Mouse (Mus musculus) kidney, embryonic 14.5 days (tissue): ENCODE measurements at regions not wholly inside any gene's neighbourhood (a gene's known extent, or its start where the extent isn't known, plus 50 kb on each side); places are given as distances from the start of the nearest gene placed in this dataset.
A peak's percentile ranks its signal among the peaks of the same experiment; 100 is the strongest.

Source experiments
- ATAC-seq: fragments of 200-750 bp; cut with Nextera tagmentation; 2 replicates; pipeline ENCODE4 v1.8.0; 2017; ENCODE audit warnings: moderate number of reproducible peaks, mild to moderate bottlenecking, moderate TSS enrichment, moderate library complexity; ENCODE audit not compliant: low FRiP score, low TSS enrichment
- H3K27ac ChIP-seq: fragments of 300-500 bp; sonication (generic); 2 replicates; pipeline ENCODE4 v1.5.1; 2014; ENCODE audit warnings: low read depth, mild to moderate bottlenecking, low read length, moderate library complexity, mixed read lengths
- H3K27me3 ChIP-seq: fragments of 300-500 bp; sonication (generic); 2 replicates; pipeline ENCODE4 v1.6.1; 2014; ENCODE audit warnings: mild to moderate bottlenecking, low read length; ENCODE audit not compliant: control insufficient read depth, insufficient read depth
- H3K36me3 ChIP-seq: fragments of 300-500 bp; sonication (generic); 2 replicates; pipeline ENCODE4 v1.6.1; 2014; ENCODE audit warnings: low read length, mixed read lengths; ENCODE audit not compliant: control insufficient read depth, insufficient read depth
- H3K4me1 ChIP-seq: fragments of 300-500 bp; sonication (generic); 2 replicates; pipeline ENCODE4 v1.6.1; 2014; ENCODE audit warnings: low read length, mixed read lengths; ENCODE audit not compliant: control insufficient read depth, insufficient read depth
- H3K4me2 ChIP-seq: fragments of 300-500 bp; sonication (generic); replicated peaks from 2 replicates; pipeline ENCODE4 v1.6.1; 2014; ENCODE audit warnings: low read depth, mild to moderate bottlenecking, low read length
- H3K4me3 ChIP-seq: fragments of 300-500 bp; sonication (generic); 2 replicates; pipeline ENCODE4 v1.5.1; 2014; ENCODE audit warnings: mild to moderate bottlenecking, low read length
- H3K9ac ChIP-seq: fragments of 300-500 bp; sonication (generic); 2 replicates; pipeline ENCODE4 v1.6.1; 2014; ENCODE audit warnings: low read depth, mild to moderate bottlenecking, low read length, moderate library complexity
- H3K9me3 ChIP-seq: fragments of 300-500 bp; sonication (generic); 2 replicates; pipeline ENCODE4 v1.6.1; 2016; ENCODE audit warnings: low read length; ENCODE audit not compliant: control insufficient read depth
- WGBS: fragments of 180-500 bp; shearing (Covaris S2); extraction: QIAGEN DNeasy Blood & Tissue Kit; methylation state at CpG from one replicate; pipeline ENCODE4 v1.1.7; 2014; 5-methylcytosine and 5-hydroxymethylcytosine counted together

DNA sequence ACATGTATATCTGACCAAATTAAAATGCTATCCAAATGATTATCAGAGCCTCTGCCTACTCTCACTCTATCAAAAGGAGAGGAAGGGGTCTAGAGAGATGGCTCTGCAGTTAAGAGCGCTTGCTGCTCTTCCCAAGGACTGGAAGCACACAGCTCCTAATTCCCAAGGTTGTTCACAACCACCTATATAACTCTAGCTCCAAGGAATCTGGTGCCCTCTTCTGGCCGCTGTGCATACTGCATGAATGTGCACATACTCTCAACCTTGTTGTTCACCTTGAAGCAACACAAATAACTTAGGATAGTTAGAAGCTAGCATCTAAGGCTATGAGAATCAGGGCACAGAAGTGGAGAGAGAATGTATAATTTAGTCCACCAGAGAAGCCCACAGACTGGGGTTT lies 86.6 kb upstream of the Paip1 start:
- Histone ChIP-seq H3K9ac (no peak overlapping the region), H3K27me3 (no peaks in the 10 kb centered on the region), H3K4me1 (no peaks in the 10 kb centered on the region), H3K9me3 (no peaks in the 10 kb centered on the region), H3K27ac (no peak overlapping the region), H3K36me3 (peaks cover 2% of the 10 kb centered on the region; the same call in 1 of the 2 replicates), H3K4me2 (no peak overlapping the region), H3K4me3 (no peak overlapping the region)
- WGBS = 32% methylated on average over 2 of the region's 2 CpGs
- peak; percentile 55; the same call in 1 of the 2 replicates for ATAC-seq

DNA sequence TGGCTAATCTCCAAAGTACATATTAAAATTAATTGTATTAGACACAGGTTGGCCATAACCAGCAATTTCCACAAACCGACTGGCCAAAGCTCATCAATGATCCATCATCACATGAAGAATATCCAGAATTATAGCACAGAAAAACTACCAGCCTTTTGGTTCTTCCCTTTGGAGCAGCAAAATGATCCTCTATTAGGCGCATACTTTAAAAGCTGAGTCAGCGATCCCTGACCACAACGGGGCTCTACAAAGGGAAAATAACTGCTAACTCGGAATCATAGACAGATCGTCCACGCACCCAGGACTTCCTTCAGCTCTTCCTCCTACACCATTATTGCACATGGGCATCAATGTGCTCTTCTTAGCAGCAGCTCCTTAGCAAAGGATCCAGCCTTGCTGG lies 85.6 kb upstream of the Paip1 start:
- WGBS = 93% methylated on average over 7 of the region's 7 CpGs
- no peaks in the 10 kb centered on the region for H3K4me1 ChIP-seq
- no peak for ATAC-seq
- peaks cover 2% of the 10 kb centered on the region; the same call in 1 of the 2 replicates for H3K36me3 ChIP-seq
- no peak overlapping the region for H3K4me3 ChIP-seq
- H3K4me2 ChIP-seq = no peak overlapping the region
- no peaks in the 10 kb centered on the region for H3K27me3 ChIP-seq
- no peak overlapping the region for H3K9ac ChIP-seq
- H3K27ac ChIP-seq = no peak overlapping the region
- H3K9me3 ChIP-seq = no peaks in the 10 kb centered on the region

GRCm38 (mm10) chr13:119347988-119348387 lies 80.4 kb upstream of the Paip1 start:
- H3K9me3 ChIP-seq = no peaks in the 10 kb centered on the region
- 96% methylated on average over 3 of the region's 3 CpGs for WGBS

DNA sequence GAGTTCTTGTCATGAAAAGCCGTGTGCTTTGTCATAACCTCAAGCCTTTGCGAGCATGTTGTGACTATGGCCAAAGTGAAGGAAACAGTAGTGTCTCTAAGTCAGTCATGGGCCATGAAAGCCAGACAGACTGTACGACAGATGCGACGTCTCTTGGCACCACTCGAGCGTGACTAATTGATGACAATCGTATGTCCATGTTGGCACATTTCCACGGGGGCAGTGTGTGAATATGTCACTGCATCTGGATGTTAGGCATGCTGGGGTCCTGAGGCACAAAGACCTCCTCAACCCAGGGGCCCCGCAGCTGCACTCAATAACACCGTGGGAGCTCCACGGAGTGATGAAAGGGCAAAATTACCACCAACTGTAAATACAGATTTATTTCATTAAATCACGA lies 77.1 kb upstream of the Paip1 start:
- Histone ChIP-seq H3K27me3 (no peaks in the 10 kb centered on the region), H3K4me3 (no peak overlapping the region), H3K36me3 (peaks cover 21% of the 10 kb centered on the region), H3K4me1 (no peaks in the 10 kb centered on the region), H3K9me3 (no peaks in the 10 kb centered on the region), H3K9ac (no peak overlapping the region), H3K27ac (no peak overlapping the region), H3K4me2 (no peak overlapping the region)
- ATAC-seq = peak; percentile 92
- WGBS = 48% methylated on average over 13 of the region's 13 CpGs

More at GRCm38 (mm10) chr13:119347988-119348387, 80.4 kb upstream of the Paip1 start:
- Histone ChIP-seq H3K9ac (no peak overlapping the region), H3K36me3 (peaks cover 3% of the 10 kb centered on the region; the same call in 1 of the 2 replicates), H3K4me3 (no peak overlapping the region), H3K4me1 (no peaks in the 10 kb centered on the region), H3K4me2 (no peak overlapping the region), H3K27me3 (no peaks in the 10 kb centered on the region), H3K27ac (no peak overlapping the region)
- no peak for ATAC-seq

- ATAC-seq = no peak
- Histone ChIP-seq H3K4me2 (no peak overlapping the region), H3K27ac (no peak overlapping the region), H3K4me3 (no peak overlapping the region), H3K9ac (no peak overlapping the region), H3K4me1 (no peaks in the 10 kb centered on the region), H3K36me3 (peaks cover 31% of the 10 kb centered on the region), H3K27me3 (no peaks in the 10 kb centered on the region), H3K9me3 (no peaks in the 10 kb centered on the region)
- 72% methylated on average over 3 of the region's 3 CpGs for WGBS
Measured at GRCm38 (mm10) chr13:119358696-119359095, 69.7 kb upstream of the Paip1 start.

DNA sequence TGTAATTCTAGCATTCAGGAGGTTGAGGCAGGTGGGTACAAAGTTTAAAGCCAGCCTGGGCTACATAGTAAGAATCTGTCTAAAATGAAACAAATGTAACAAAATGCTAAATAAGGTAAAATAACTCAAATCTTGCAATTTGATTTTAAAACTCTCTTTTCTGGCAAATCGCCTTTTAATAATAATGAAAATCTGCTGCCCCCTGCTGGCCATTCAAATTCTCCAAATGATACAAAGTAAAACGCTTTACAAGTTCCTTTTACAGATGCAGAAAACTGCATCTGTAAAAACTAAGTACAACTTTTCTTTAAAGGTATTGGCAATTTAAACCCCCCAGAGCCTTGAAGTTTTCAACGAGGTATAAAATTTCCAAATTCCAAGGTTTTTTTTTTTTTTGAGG lies 65.0 kb upstream of the Paip1 start:
- H3K4me2 ChIP-seq = no peak overlapping the region
- H3K9me3 ChIP-seq = no peaks in the 10 kb centered on the region
- H3K9ac ChIP-seq = no peak overlapping the region
- no peaks in the 10 kb centered on the region for H3K4me1 ChIP-seq
- no peak overlapping the region for H3K27ac ChIP-seq
- no peak overlapping the region for H3K4me3 ChIP-seq
- no peaks in the 10 kb centered on the region for H3K27me3 ChIP-seq
- no peak for ATAC-seq
- peaks cover 18% of the 10 kb centered on the region for H3K36me3 ChIP-seq
- 60% methylated on average over 3 of the region's 3 CpGs for WGBS

DNA sequence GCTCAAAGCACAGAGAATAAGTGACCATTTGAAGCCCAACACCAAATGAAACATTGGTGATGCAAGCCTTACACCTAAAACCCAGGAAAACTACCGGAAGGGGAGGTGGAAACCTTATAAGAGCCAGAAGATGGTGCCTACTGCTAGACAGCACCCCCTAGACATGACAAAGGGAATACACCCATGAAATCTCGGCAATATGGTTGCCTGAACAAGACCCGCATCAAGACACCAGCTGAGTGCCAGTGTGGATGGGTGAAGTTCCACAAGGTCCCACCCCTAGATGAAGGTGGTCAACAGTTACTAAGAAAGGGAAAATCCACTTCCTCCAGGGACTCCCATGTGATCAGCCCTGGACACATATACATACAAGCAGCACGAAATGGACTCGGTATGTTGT lies 64.2 kb upstream of the Paip1 start:
- ATAC-seq = 0 out of 2 replicates have a peak, but pooled peaks have one; percentile 28
- H3K4me1 ChIP-seq = no peaks in the 10 kb centered on the region
- H3K4me2 ChIP-seq = no peak overlapping the region
- H3K27me3 ChIP-seq = no peaks in the 10 kb centered on the region
- WGBS = 93% methylated on average over 5 of the region's 5 CpGs
- no peaks in the 10 kb centered on the region for H3K9me3 ChIP-seq
- no peak overlapping the region for H3K4me3 ChIP-seq
- H3K27ac ChIP-seq = no peak overlapping the region
- H3K36me3 ChIP-seq = peaks cover 24% of the 10 kb centered on the region
- no peak overlapping the region for H3K9ac ChIP-seq

GRCm38 (mm10) chr13:119367544-119367943 lies 60.9 kb upstream of the Paip1 start:
- WGBS = 87% methylated on average over 5 of the region's 5 CpGs

DNA sequence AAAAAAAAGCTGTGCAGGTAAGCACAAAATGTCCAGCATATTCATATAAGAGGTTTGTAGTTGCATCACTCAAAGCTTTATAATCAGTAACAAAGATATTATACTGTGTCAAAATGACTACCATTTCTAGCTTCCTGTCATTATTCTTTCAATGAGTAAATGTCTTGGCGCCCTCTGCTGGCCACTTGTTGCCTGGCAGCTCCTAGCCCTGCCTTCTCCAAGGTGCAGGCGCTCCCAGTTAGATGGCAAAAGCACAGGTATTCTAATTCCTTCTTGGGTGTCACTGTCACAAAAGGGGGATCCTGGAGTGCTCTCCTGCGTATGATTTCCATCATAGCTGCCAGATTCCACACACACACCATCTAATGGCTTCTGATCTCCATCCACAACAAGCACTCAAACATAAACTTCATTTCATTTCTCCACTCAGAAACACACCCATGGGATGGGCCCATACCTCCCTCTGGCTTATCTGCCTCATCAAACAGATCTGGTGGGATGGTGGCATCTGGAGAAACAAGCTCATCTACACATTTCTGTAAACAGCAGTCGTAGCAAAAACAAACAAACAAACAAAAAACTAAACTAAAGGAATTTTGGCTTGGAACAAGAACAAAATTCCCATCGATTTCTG lies 49.9 kb upstream of the Paip1 start:
- Histone ChIP-seq H3K4me3 (no peak overlapping the region), H3K27me3 (no peaks in the 10 kb centered on the region), H3K36me3 (peaks cover 29% of the 10 kb centered on the region; the same call in 1 of the 2 replicates), H3K4me2 (no peak overlapping the region), H3K9me3 (no peaks in the 10 kb centered on the region), H3K9ac (no peak overlapping the region), H3K27ac (no peak overlapping the region), H3K4me1 (no peaks in the 10 kb centered on the region)
- ATAC-seq = 0 out of 2 replicates have a peak, but pooled peaks have one; percentile 35
- WGBS = 54% methylated on average over 5 of the region's 5 CpGs

More at GRCm38 (mm10) chr13:119367544-119367943, 60.9 kb upstream of the Paip1 start:
- no peaks in the 10 kb centered on the region for H3K9me3 ChIP-seq
- H3K4me2 ChIP-seq = no peak overlapping the region
- H3K4me3 ChIP-seq = no peak overlapping the region
- peaks cover 40% of the 10 kb centered on the region for H3K36me3 ChIP-seq
- no peak overlapping the region for H3K9ac ChIP-seq
- no peaks in the 10 kb centered on the region for H3K4me1 ChIP-seq
- H3K27me3 ChIP-seq = no peaks in the 10 kb centered on the region
- ATAC-seq = no peak
- H3K27ac ChIP-seq = no peak overlapping the region
